Mouse (Mus musculus) embryonic facial prominence, embryonic 13.5 days (tissue): Measurements from ENCODE around the gene Uevld. TPM values are rescaled to one million over a fixed set of nuclear protein-coding genes. Genes with fewer than 3 reads are reported as not detected.
"Not testable (repeated sequence)": the region's sequence is repeated elsewhere in the genome, so short reads cannot be mapped to it uniquely, and the experiment has no call there.

Source experiments
- ATAC-seq: fragments of 200-750 bp; cut with Nextera tagmentation; 2 replicates; pipeline ENCODE4 v1.8.0; 2017; ENCODE audit warnings: low read depth; ENCODE audit not compliant: insufficient number of reproducible peaks, insufficient read depth, low FRiP score, low TSS enrichment
- H3K27ac ChIP-seq: fragments of 300-500 bp; sonication (generic); 2 replicates; pipeline ENCODE4 v1.5.1; 2015; ENCODE audit warnings: moderate library complexity, mild to moderate bottlenecking, inconsistent platforms
- H3K27me3 ChIP-seq: fragments of 300-500 bp; sonication (generic); 2 replicates; pipeline ENCODE4 v1.6.1; 2015; ENCODE audit warnings: mild to moderate bottlenecking, inconsistent platforms
- H3K36me3 ChIP-seq: fragments of 300-500 bp; sonication (generic); 2 replicates; pipeline ENCODE4 v1.6.1; 2015; ENCODE audit warnings: mild to moderate bottlenecking, inconsistent platforms
- H3K4me1 ChIP-seq: fragments of 300-500 bp; sonication (generic); 2 replicates; pipeline ENCODE4 v1.6.1; 2015; ENCODE audit warnings: inconsistent platforms
- H3K4me2 ChIP-seq: fragments of 300-500 bp; sonication (generic); 2 replicates; pipeline ENCODE4 v1.6.1; 2015; ENCODE audit warnings: moderate library complexity, mild to moderate bottlenecking, inconsistent platforms
- H3K4me3 ChIP-seq: fragments of 300-500 bp; sonication (generic); 2 replicates; pipeline ENCODE4 v1.5.1; 2015; ENCODE audit warnings: mild to moderate bottlenecking, inconsistent platforms
- H3K9ac ChIP-seq: fragments of 300-500 bp; sonication (generic); 2 replicates; pipeline ENCODE4 v1.6.1; 2015; ENCODE audit warnings: mild to moderate bottlenecking, inconsistent platforms
- H3K9me3 ChIP-seq: fragments of 300-500 bp; sonication (generic); 2 replicates; pipeline ENCODE4 v1.6.1; 2016; ENCODE audit warnings: inconsistent platforms
- WGBS: fragments of 180-500 bp; shearing (Covaris S2); methylation state at CpG from one replicate; pipeline ENCODE4 v1.1.7; 2015; ENCODE audit warnings: mixed read lengths; 5-methylcytosine and 5-hydroxymethylcytosine counted together
- polyA plus RNA-seq: library from polyadenylated mRNA; unstranded; fragments of >200 nt; fragmentation: Nextera tagmentation; extraction: Ambion mirVana; gene quantifications from 2 replicates; pipeline ENCODE4 v1.2.1, GENCODE M21; 2015

The Uevld gene
- polyA plus RNA-seq, 1 experiment from 2014 or later, result 10.3 TPM

DNA sequence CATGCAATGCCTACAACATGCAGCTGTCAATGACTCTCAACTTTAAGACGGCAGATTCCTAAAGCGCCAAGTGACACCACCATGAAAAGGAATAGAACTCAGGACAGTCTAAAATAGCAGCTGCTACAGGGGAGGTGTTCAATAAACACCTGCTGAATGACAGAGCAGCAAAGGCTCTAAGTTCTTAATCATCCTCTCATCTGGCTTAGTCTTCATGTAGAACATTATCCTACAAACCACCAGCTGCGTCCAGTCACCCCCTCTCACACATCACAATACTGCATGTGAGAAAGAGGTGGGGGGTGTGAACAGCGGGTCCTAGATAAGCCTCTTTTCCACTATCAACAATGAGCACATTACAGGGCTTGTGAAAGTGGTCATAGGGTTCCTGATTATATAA, 38.7 kb upstream of the Uevld start:
- Histone ChIP-seq H3K27me3 (no peaks in the 10 kb centered on the region), H3K27ac (no peak overlapping the region), H3K4me3 (no peak overlapping the region), H3K36me3 (peaks cover 70% of the 10 kb centered on the region), H3K4me2 (no peak overlapping the region), H3K9me3 (no peaks in the 10 kb centered on the region), H3K4me1 (peaks cover 21% of the 10 kb centered on the region), H3K9ac (no peak overlapping the region)
- ATAC-seq, result no peak
- 95% methylated on average over 4 of the region's 4 CpGs for WGBS

DNA sequence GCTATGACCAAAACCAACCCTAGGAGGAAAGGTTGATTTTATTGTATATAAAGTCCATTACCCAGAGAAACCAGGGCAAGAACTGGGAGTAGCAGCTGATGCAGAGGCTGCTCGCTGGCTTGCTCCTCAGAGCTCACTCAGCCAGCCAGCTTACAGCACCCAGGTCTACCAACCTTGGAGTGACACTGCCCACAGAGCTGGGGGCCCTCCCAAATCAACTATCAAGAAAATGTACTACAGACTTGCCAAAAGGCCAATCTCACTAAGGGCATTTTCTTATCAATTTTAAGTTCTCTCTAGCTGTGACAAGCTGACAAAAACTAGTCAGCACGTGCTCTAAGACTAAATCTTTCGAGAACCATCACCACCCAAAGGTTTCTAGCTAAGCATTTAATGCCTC, 37.2 kb upstream of the Uevld start:
- WGBS, result 94% methylated on average over 3 of the region's 3 CpGs
- Histone ChIP-seq H3K9me3 (no peaks in the 10 kb centered on the region), H3K27me3 (no peaks in the 10 kb centered on the region), H3K4me2 (no peak overlapping the region), H3K4me3 (no peak overlapping the region), H3K36me3 (peaks cover 77% of the 10 kb centered on the region), H3K9ac (no peak overlapping the region), H3K4me1 (peaks cover 9% of the 10 kb centered on the region), H3K27ac (no peak overlapping the region)
- no peak for ATAC-seq

DNA sequence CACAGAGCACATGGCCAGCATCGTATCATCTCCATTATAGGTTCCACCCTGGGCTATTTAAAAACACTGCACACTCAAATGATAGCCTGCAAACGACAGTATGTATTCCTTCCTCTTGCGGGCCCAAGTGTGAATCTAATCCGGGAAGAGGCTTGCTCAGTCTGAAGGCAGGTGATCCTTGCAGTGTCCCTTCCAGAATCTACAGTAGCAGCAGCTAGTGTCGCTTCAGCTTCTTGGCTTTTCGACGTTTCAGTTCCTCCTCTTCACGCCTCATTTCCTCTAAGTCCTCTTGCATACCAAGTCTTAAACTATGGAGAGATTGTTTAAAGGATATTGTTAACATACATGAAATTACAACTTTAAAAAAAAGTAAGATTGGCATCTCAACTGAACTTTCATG, 34.8 kb upstream of the Uevld start:
- Histone ChIP-seq H3K4me1 (no peaks in the 10 kb centered on the region), H3K36me3 (peaks cover 65% of the 10 kb centered on the region), H3K4me3 (no peak overlapping the region), H3K4me2 (no peak overlapping the region), H3K9ac (no peak overlapping the region), H3K27ac (no peak overlapping the region), H3K27me3 (no peaks in the 10 kb centered on the region), H3K9me3 (no peaks in the 10 kb centered on the region)
- no peak for ATAC-seq
- WGBS, result 88% methylated on average over 8 of the region's 8 CpGs

DNA sequence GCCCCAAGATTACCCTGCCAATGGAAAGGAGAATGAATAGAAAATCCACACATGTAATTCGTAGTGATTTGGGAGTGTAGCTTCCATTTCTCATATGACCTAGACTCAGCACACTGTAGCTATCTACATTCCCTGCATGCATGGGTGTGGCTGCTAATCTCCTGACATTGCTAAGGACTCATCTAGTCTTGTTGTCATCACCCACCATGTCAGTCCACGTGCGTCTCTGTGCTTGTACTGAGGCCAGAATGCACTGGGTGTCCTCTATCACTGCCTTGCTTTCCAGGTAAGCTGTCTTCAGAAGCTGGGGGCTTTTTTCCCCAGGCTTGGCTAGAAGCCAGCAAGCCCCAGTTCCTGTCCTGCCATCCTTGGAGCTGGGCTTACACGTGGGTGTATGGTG, 31.1 kb upstream of the Uevld start:
- not testable (repeated sequence) for H3K4me3 ChIP-seq, H3K27ac ChIP-seq, H3K9ac ChIP-seq, H3K9me3 ChIP-seq, ATAC-seq, H3K27me3 ChIP-seq, H3K4me2 ChIP-seq
- Histone ChIP-seq H3K4me1 (peaks cover 17% of the 10 kb centered on the region), H3K36me3 (peaks cover 30% of the 10 kb centered on the region)
- whole genome bisulfite sequencing, result 78% methylated on average over 4 of the region's 4 CpGs

DNA sequence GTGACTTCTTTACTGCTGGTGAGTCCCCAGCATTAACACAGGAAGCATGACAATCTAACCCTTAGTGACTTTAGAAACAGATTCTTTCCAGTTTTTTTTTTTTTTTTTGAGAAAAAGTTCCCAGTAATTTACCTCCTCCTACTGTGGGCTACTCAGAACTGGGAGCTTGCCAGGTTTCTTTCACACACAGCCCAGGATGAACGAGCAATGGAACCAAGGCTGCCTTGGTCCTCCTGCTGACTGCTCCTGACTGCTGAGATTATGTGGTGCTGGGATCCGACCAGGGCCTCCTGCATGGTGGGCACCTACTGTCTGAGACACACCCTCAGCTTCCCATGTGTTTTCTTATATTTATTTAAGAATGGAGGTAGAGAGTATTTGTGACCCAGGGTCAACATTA, 28.7 kb upstream of the Uevld start:
- WGBS, result 50% methylated on average over 2 of the region's 2 CpGs
- Histone ChIP-seq H3K27me3 (no peaks in the 10 kb centered on the region), H3K4me3 (no peak overlapping the region), H3K4me2 (no peak overlapping the region), H3K27ac (peak overlapping the region; percentile 57), H3K36me3 (peaks cover 8% of the 10 kb centered on the region), H3K4me1 (peaks cover 17% of the 10 kb centered on the region), H3K9me3 (no peaks in the 10 kb centered on the region), H3K9ac (no peak overlapping the region)
- no peak for ATAC-seq

DNA sequence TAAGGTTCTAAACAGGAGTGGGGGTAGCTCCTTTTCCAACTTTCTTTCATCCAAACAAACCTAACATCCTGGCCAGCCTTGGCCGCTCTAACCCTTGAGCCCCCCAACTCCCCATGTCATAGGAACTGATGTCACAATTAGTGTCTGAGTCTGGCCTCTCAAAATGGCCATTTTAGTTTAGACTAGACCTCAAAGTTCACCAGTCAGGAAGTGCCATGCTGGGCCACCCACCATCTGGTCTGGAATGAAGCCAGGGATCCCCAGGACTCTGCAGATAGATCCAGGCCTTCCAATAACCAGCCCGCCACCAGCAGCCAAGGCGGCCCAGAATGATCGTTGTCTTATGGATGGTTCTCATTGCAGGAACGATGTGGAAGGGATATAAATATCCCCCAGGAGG, 28.3 kb upstream of the Uevld start:
- Histone ChIP-seq H3K27ac (peak overlapping the region; percentile 57), H3K9ac (no peak overlapping the region), H3K4me2 (no peak overlapping the region), H3K4me3 (no peak overlapping the region), H3K36me3 (peaks cover 4% of the 10 kb centered on the region), H3K27me3 (no peaks in the 10 kb centered on the region), H3K4me1 (peaks cover 17% of the 10 kb centered on the region), H3K9me3 (no peaks in the 10 kb centered on the region)
- 59% methylated on average over 5 of the region's 5 CpGs for WGBS
- ATAC-seq, result 0 out of 2 replicates have a peak, but pooled peaks have one; percentile 20

DNA sequence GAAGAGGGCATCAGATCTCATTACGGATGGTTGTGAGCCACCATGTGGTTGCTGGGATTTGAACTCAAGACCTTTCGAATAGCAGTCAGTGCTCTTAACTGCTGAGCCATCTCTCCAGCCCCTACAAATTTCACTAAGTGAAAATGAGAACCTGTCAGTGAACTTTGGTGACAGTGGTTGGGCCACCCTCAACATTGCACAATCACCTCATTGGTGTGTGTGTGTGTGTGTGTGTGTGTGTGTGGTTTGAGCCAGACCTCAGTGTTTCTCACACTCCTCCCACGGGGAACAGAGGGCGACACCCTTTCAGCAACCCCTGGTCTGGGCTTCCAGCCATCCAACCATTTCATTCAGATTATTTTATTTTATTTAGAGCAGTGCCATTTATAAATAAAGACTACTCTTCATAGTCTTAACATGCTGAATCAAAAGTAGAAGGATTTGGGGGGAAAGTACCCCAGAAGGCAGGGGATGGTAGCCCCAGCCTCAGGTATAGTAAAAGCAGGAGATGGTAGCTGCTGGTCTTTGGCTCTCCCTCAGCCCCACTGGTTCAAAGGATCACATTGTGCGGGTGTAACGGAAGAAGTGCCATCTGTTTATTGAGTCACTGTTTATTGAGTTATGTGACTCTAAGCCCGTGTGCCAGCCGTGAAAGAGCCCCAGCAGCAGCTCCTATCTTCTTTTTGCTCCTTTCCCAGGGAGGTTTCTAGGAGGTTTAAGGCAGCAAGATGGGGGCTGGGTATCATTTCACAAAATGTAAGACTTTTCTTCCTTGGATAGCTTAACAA, 27.6 kb upstream of the Uevld start:
- Histone ChIP-seq H3K27ac (peak overlapping the region; percentile 57), H3K4me2 (no peak overlapping the region), H3K9me3 (no peaks in the 10 kb centered on the region), H3K36me3 (peaks cover 3% of the 10 kb centered on the region; the same call in 1 of the 2 replicates), H3K9ac (peak overlapping the region; percentile 36; the same call in 1 of the 2 replicates), H3K27me3 (no peaks in the 10 kb centered on the region), H3K4me1 (peaks cover 17% of the 10 kb centered on the region), H3K4me3 (no peak overlapping the region)
- 49% methylated on average over 8 of the region's 8 CpGs for WGBS
- no peak for ATAC-seq

DNA sequence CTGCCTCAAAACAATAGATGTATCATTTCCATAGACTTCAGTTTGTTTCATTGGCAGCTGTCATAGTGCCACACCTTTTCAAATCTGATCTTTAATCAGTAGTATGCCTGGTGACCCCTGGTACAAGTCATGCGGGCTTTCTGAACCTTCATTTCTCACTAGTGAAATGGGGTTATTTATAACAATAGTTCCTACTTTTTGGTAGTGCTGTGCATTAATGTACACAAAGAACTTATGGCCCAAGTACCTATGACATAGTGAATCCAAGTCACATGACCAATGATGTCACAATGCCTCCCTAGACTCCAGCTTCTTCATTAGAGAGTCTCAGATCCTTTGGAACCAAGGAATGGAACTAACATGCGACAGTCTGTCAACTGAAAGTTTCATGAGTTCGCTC, 25.0 kb upstream of the Uevld start, which contains the start of gene Gm9999:
Gene Gm9999, plus strand, starts transcription at position 301 of the 400 bp plus-strand sequence.
- Histone ChIP-seq H3K4me3 (no peak within 1 kb of the TSS), H3K4me2 (no peak within 1 kb of the TSS), H3K4me1 (peaks cover 17% of the 10 kb centered on the region), H3K36me3 (no peaks in the 10 kb centered on the region), H3K27ac (no peak within 1 kb of the TSS), H3K9ac (no peak within 1 kb of the TSS), H3K27me3 (no peaks in the 10 kb centered on the region), H3K9me3 (no peaks in the 10 kb centered on the region)
- 96% methylated on average over 3 of the region's 3 CpGs for WGBS
- no peak for ATAC-seq

DNA sequence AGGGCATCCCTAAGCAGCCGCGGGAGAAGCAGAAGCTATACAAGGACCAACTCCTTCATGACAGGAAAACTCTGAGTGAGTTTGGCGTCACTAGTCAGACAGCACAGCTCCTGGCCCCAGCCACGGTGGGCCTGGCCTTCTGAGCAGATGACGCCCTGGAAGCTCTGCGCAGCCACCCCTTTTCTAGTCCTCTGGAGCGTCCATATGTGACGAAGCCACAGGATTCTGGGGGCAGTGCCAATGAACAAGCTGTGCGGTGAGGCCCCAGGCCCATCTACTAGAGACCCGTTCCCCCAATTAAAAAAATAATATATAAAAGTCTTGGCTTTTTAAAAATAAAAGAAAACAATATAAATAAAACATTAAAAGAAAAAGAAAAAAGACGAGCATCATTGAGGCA, 17.1 kb upstream of the Uevld start:
- WGBS, result 93% methylated on average over 11 of the region's 11 CpGs
- H3K4me3 ChIP-seq, result no peak overlapping the region
- H3K4me2 ChIP-seq, result no peak overlapping the region
- no peaks in the 10 kb centered on the region for H3K4me1 ChIP-seq
- H3K9ac ChIP-seq, result no peak overlapping the region
- no peaks in the 10 kb centered on the region for H3K36me3 ChIP-seq
- no peak overlapping the region for H3K27ac ChIP-seq
- no peaks in the 10 kb centered on the region for H3K27me3 ChIP-seq
- peaks cover 9% of the 10 kb centered on the region; the same call in 1 of the 2 replicates for H3K9me3 ChIP-seq
- no peak for ATAC-seq

DNA sequence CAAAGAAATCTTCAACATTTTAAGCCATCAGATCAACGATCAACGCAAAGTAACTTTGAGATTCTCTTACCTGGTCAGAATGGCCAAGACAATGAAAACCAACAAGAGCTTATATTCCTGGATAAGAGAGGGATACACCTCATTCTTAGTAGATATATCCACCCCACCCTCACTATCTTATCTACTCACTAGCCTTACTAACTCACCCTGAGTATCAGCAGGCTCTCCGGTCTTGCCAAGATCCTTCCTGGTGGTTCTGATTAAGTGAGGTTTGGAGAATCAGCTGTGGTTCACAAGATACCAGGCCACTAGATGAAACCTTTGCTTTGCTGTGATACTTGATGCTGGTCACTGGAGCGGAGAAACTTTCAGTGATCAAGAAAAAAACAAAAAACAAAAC, 16.3 kb upstream of the Uevld start:
- H3K4me3 ChIP-seq, result no peak overlapping the region
- no peaks in the 10 kb centered on the region for H3K4me1 ChIP-seq
- H3K27ac ChIP-seq, result no peak overlapping the region
- no peak overlapping the region for H3K4me2 ChIP-seq
- H3K9ac ChIP-seq, result no peak overlapping the region
- no peak for ATAC-seq
- no peaks in the 10 kb centered on the region for H3K27me3 ChIP-seq
- peaks cover 9% of the 10 kb centered on the region; the same call in 1 of the 2 replicates for H3K9me3 ChIP-seq
- H3K36me3 ChIP-seq, result no peaks in the 10 kb centered on the region
- 94% methylated on average over 4 of the region's 4 CpGs for WGBS

DNA sequence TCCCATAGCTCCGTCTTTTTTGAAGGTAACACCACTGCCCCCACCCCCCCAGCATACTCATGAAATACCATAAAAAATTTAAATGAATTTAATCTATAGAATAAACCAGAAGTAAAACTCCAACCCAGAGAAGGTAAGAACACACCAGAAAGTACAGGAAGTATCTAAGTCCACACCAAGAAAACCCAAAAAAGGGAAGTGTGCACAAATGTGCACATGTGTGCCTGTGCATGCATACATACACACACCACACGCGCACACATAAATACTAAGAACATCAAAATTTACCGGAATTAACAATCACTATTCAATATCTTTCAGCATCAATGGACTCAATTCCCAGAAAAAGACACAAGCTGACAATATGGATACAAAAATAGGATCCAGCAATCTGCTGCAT, 11.6 kb upstream of the Uevld start:
- Histone ChIP-seq H3K9ac (no peak overlapping the region), H3K27ac (no peak overlapping the region), H3K4me2 (no peak overlapping the region), H3K36me3 (no peaks in the 10 kb centered on the region), H3K27me3 (no peaks in the 10 kb centered on the region), H3K9me3 (peaks cover 9% of the 10 kb centered on the region; the same call in 1 of the 2 replicates), H3K4me3 (no peak overlapping the region), H3K4me1 (no peaks in the 10 kb centered on the region)
- WGBS, result 86% methylated on average over 4 of the region's 4 CpGs
- no peak for ATAC-seq

DNA sequence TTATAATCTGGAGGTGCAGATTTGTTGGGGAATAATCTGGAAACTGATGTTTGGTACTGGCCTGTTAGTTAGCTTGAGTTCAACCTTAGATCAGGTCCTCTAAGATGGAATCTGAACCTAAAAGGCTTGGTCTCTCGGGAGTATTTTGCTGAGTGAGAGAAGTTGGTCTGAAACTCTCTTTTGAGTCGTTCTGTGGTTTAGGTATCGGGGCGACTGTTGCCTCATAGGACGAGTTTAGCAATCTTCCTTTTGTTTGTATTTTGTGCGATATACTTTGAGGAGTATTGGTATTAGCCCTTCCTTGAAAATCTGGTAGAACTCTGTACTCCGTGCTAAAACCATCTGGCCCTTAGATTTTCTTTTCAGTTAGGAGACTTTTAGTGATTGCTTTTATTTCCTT, 5.7 kb upstream of the Uevld start:
- Histone ChIP-seq H3K4me2 (no peak overlapping the region), H3K4me1 (peaks cover 12% of the 10 kb centered on the region), H3K27me3 (peaks cover 15% of the 10 kb centered on the region), H3K36me3 (no peaks in the 10 kb centered on the region), H3K27ac (no peak overlapping the region), H3K9me3 (no peaks in the 10 kb centered on the region), H3K4me3 (no peak overlapping the region), H3K9ac (no peak overlapping the region)
- 79% methylated on average over 7 of the region's 7 CpGs for WGBS
- no peak for ATAC-seq
